Mouse (Mus musculus): ENCODE results near the gene Ammecr1.
A peak's percentile ranks its signal among the peaks of the same experiment; 100 is the strongest.

Gene Ammecr1

DNA sequence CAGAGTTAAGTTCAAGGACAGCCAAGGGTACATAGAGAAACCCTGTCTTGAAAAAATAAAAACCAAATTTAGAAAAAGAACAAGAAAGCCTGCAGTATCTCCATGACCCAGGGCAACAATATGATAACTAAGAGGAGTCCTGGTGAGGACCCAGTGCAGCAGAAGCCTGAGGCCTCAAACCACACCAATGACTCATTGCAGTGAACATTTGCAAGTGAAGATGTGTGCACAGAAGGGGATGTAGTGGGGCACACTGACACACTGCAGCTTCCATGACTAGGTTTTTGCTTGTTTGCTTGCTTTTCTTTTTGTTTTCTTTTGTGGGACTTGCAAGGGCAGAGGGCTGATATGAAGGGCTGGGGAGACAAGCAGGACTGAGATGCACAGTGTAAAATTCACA, 52.3 kb downstream of the Ammecr1 start:
- no peak for DNase-seq (ENCODE audit: low spot score)

GRCm38 (mm10) chrX:142903854-142904253, 62.7 kb downstream of the Ammecr1 start:
- DNase-seq (ENCODE audit: low spot score), result no peak

DNA sequence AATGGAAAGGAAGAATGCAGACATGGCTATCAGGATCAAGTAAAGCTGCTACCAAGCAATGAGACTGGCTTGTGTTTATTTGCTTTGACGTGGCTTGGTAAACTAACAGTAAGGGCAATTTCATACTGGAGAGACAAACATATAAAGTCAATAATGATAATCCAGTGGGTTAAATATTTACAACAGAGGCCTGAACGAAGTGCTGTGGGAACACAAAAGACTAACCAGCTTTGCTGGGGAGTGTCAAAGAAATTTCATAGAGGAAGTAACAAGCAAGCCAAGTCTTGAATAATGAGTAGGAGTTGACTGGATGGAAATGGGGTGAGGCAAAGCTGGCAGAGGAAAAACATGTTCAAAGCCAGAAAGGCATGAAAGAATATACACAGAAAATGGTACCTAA, 63.9 kb downstream of the Ammecr1 start:
- DNase-seq (ENCODE audit: low spot score), result peak; percentile 4

- no peak for DNase-seq (ENCODE audit: low spot score)
These were observed 64.6 kb downstream of the Ammecr1 start for GRCm38 (mm10) chrX:142901915-142902314.

DNA sequence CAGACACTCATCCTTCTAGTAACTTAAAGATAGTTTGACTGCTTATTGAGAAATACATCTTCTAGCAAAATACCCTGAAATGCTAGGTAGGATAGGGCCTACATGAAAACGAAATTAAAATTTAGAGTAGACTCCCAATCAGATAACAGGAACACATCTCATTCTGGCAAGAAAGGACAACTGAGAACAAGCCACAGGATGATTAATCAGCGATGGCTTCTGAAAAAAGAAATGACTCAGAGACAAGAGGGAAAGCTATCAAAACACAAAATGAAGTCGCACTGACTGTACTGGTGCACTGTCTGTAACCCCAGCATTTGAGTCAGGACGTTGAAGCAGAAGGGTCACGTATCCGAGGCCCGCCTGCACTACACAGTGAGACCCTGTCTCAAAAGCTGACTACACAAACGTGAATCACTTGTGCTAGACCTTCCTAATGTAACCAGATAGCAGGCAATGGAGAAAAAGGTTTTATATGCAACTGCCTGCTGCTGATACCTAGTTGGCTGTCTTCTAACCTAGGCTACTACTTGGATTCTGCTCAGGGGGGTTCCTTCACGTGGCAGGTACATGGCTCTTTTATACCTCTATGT, 68.1 kb downstream of the Ammecr1 start:
- DNase-seq (ENCODE audit: low spot score), result peak; percentile 7

DNA sequence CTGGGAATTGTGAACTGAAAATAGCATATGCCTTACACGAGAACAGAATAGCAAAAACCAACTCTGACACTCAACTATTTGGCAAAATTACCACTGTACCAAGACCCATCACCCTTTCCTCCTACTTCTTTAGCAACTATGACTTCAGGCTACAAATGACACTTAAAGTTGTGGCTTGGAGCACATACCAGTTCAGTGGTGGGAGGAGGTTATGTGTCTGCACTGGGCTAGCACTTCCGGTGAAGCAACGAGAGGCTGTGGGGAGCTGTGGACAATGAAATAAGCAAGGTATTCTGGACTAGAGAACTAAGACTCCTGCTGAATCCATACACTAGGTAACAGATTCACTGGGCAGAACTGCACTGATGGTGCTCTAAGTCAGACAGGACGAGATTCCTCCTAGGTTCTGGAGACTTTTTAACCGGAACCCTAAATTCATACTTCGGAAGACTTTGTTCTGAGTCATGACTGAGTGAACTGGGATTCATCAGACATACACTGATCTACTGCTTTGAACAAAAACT, 69.0 kb downstream of the Ammecr1 start:
- peak; percentile 57 for DNase-seq (ENCODE audit: low spot score)

- peak; percentile 21 for DNase-seq (ENCODE audit: low spot score)
These were observed 71.2 kb downstream of the Ammecr1 start for GRCm38 (mm10) chrX:142895316-142895715.

- no peak for DNase-seq (ENCODE audit: low spot score)
These were observed 80.6 kb downstream of the Ammecr1 start for GRCm38 (mm10) chrX:142885962-142886361.

GRCm38 (mm10) chrX:142883593-142883992, 82.9 kb downstream of the Ammecr1 start:
- no peak for DNase-seq (ENCODE audit: low spot score)

DNA sequence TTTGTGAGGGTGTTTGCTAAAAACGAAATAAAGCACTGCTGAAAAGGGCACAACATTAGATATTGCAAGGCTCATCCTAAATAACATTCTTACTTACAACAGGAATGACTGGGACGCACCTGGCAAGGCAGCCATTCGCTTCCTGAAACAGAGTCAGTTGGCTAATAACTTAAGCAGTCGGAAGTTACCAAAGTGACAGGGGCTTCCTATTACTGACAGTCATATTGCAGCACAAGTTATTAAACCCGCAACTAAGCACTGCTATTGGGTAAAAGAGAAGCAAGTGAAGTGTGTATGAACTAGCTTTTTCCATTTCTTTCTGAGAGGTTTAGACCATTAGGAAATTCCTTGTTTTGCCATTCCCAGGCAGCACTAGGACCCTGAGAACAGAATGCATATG, 84.3 kb downstream of the Ammecr1 start:
- no peak for DNase-seq (ENCODE audit: low spot score)

DNA sequence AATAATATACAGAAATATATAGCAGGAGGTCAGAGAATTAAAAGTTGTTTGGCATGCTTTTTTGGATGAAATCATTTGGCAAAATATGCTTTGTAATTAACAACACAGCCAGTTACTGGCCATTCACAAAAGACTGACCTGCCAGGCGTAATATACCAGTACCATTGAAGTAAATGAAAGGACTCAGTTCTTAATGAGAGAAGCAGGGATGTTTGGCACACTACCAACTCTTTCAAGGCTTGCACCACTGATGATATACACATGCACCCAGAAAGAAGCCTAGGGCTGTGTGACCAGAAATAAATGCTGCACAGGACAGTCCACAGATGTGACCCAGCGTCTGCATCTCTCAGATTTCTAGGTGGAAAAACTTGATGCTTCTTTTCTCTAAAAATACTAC, 96.7 kb downstream of the Ammecr1 start:
- no peak for DNase-seq (ENCODE audit: low spot score)

GRCm38 (mm10) chrX:142848032-142848431, 118.5 kb downstream of the Ammecr1 start:
- no peak for DNase-seq (ENCODE audit: low spot score)

DNA sequence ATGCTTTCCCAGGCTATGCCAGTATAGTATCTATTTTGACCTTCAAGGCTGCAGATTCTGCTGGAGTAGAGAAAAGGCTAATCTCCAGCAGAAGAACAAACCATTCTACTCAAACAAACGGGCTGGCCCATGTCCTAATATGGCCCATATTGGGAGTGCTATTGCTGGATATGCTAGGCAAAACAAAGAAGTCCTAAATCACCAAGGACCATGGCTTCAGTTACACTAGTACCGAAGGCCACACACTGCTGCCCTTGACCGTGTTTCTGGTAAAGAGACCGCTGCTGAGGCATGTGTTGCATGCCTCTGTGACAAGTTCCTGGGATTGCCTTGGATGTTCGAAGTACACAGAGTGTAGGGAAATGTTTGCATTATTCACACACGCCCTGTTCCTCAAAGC, 120.3 kb downstream of the Ammecr1 start:
- DNase-seq (ENCODE audit: low spot score), result no peak

GRCm38 (mm10) chrX:142841916-142842315, 124.6 kb downstream of the Ammecr1 start:
- no peak for DNase-seq (ENCODE audit: low spot score)

- DNase-seq (ENCODE audit: low spot score), result no peak
These were observed 127.1 kb downstream of the Ammecr1 start for GRCm38 (mm10) chrX:142839411-142839810.

DNA sequence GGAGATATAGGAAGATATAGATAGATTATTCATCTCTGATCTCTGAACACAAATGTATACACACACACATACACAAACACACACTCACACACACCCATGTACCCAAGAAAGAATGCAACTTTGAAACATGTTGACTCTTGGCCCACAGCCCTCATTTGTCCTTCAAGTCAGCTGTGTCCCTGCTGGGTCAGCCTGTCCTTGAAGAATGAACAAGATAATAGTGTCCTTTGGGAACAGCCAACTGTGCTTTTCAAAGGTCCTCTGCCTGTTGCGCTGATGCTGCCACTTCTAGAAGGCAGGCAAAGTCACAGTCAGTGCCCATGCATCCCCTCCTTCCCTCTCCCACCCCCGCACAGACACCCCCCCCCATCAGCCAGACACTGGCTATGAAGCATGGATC, 127.7 kb downstream of the Ammecr1 start:
- DNase-seq (ENCODE audit: low spot score), result no peak

DNA sequence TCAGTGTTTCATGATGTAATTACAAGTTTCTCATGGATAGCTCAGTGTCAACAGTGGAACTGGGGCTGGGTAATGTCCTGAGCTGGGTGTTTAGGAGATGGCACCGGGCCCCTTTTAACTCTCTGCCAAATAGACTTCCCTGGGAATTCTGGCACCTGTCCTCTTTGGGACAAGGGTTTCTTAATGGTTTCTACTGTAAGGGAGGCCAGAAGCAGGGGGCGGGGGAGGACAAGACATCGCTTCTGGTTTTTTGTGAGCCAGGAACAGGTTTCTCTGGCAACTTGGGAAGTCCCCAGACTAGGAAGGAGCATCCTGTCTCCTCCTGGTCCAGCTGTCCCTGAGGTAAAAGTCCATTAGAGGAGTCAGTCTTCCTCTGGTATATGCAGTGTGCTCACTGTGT, 129.2 kb downstream of the Ammecr1 start:
- peak; percentile 16 for DNase-seq (ENCODE audit: low spot score)

DNA sequence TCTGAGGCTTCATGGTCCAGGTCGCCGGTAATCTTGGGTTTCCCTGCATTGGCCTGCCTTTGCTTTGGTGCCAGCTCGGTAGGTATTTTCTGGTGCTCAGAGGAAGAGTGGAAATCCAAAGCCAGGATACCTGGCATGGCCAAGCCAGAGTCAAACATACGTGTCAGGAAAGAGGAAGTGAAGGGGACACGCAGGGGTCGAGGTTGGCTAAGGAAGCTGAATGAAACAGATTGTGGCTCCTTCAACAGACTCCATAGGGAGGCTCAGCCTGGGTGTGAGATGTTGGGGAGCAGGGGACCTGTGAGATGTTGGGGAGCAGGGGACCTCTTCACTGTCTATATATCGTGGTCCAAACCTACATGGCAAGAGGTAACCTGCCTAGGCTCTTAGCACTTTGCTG, 130.1 kb downstream of the Ammecr1 start:
- no peak for DNase-seq (ENCODE audit: low spot score)

DNA sequence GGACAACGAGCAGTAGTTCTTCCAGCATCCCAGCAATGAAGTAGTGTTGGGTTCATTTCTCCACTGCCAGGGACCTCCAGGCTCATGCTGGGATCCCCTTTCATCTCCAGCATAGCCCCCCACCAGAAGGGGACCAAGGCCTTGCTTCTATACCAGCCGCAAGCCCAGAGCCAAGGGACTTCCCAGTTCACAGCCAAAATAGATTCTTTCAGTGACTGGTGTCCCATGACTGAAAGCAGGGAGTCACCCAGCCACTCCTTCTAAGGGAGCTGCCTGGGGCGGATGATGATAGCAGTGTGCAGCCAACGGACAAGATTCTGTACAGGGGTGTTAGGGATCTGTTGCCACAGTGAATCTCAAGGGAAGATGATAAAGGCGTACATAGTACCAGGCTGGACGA, 131.7 kb downstream of the Ammecr1 start:
- no peak for DNase-seq (ENCODE audit: low spot score)

- DNase-seq (ENCODE audit: low spot score), result no peak
These were observed 133.2 kb downstream of the Ammecr1 start for GRCm38 (mm10) chrX:142833164-142833796.

GRCm38 (mm10) chrX:142832221-142832620, 134.3 kb downstream of the Ammecr1 start:
- DNase-seq (ENCODE audit: low spot score), result no peak

DNA sequence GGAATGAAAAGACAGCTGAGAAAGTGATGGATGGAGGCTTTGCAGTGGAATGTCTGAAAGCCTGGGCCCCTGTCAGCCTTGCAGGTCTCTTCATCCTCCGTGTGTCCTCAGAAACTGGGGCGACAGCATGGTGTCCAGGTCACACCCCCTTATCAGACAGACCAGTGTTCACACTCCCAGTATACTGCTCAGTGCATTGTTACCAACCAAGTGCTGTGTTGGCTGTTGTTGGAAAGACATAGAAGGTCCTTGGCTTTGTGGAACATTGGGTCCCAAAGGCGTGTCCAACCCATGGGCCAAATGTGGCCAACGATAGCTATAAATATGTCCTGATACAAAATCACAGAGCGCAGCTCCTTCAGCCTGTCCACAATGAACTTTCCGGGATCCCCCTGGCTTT, 136.0 kb downstream of the Ammecr1 start:
- DNase-seq (ENCODE audit: low spot score), result no peak

DNA sequence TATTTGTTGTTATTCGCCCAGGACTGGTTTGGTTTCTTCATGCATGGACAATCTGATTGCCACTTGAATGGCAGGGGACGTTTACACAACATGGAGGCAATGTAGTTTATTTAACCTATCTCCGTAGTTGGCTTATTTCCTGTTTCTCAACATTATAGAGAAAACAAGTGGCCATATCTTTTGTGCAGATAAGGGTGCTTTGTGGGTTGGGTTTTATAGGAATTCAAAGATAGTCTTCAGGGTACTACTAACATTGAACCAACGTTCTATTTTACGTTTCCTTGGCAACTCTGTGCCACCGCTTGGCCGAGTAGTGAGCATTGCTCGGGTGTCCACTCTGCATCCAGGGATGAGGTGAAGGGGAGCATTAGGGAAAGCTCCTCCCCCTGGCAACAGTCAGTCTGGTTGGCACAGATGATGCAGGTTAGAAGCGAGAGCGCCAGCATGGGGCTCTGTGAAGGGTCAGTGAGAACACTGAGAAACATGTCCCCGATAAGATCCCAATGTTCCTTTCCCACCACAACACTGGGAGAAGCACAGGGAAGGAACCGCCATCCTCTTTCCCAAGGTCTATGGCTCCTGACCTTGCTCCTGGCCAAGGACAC, 136.6 kb downstream of the Ammecr1 start:
- DNase-seq (ENCODE audit: low spot score), result no peak

- no peak for DNase-seq (ENCODE audit: low spot score)
These were observed 137.3 kb downstream of the Ammecr1 start for GRCm38 (mm10) chrX:142829267-142829666.

Data from adipocyte (in vitro differentiated cells).